Mouse (Mus musculus) layer of hippocampus, postnatal 25 days (tissue): ENCODE results near the gene Prpmp5. TPM values are rescaled to one million over a fixed set of nuclear protein-coding genes. Genes with fewer than 3 reads are reported as not detected.
"Not testable (repeated sequence)": the region's sequence is repeated elsewhere in the genome, so short reads cannot be mapped to it uniquely, and the experiment has no call there.

ENCODE experiments used
- DNase-seq, 2 experiments: peaks; one replicate each; pipeline ENCODE4 v3.0.0; 2022; ENCODE audit warnings: mixed read lengths in 2 of 2, low spot score in 1 of 2; ENCODE audit errors: extremely low spot score in 1 of 2
- total RNA-seq, 2 experiments: library from RNA; stranded (reverse); gene quantifications; 2 replicates each; pipeline ENCODE4 v1.2.3; 2021

Gene Prpmp5
- total RNA-seq: not detected

DNA sequence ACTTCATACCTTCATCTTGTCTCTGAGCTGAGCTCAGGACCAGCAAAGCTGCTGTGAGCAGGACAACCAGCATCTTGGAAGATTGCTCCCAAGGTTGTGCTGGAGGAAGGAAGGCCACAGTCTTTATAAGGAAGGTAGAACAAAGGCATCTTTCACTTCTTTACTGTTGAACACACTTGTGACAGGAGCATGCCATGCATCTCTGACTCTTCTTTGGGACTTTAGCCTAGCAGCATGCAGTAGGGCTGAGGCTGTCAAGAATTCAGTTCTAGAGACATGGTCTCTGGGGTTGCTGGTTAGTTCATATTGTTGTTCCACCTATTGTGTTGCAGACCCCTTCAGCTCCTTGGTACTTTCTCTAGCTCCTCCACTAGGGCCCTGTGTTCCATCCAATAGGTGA, at the start of gene Prpmp5:
Gene Prpmp5 (minus strand): TSS at position 101 of the 400 bp plus-strand sequence.
- DNase-seq: not testable (repeated sequence)

DNA sequence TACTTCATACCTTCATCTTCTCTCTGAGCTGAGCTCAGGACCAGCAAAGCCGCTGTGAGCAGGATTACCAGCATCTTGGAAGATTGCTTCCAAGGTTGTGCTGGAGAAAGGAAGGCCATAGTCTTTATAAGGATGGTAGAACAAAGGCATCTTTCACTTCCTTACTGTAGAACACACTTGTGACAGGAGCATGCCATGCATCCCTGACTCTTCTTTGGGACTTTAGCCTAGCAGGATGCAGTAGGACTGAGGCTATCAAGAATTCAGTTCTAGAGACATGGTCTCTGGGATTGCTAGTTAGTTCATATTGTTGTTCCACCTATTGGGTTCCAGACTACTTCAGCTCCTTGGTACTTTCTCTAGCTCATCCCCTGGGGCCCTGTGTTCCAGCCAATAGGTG, 49.5 kb upstream of the Prpmp5 start, which contains the start of gene Gm8882:
Gene Gm8882 (minus strand): TSS at position 101 of the 400 bp plus-strand sequence.
- DNase-seq: not testable (repeated sequence)

Other genes with a start within 250 kb of the Prpmp5 start
- gene Prb1, start 104.2 kb downstream of the Prpmp5 start, total RNA-seq: not detected
- gene Gm8882, start 49.4 kb upstream of the Prpmp5 start, total RNA-seq: not detected